Mouse (Mus musculus): ENCODE data around the gene Fam122c. TPM values are rescaled to one million over a fixed set of nuclear protein-coding genes. Genes with fewer than 3 reads are reported as not detected.
A peak's percentile ranks its signal among the peaks of the same experiment; 100 is the strongest.

The Fam122c gene
- polyA plus RNA-seq, 1 experiment from 2014 or later = not detected

GRCm38 (mm10) chrX:53364668-53365383, 91.6 kb downstream of the Fam122c start:
- no peak overlapping the region for H3K9ac ChIP-seq (replicated peaks; ENCODE audit: low read depth, low read length)
- H3K4me1 ChIP-seq (replicated peaks; ENCODE audit: control insufficient read depth, insufficient read depth, low read length) = no peaks in the 10 kb centered on the region
- ATAC-seq = no peak
- no peak overlapping the region for H3K4me3 ChIP-seq (replicated peaks; ENCODE audit: low read length)
- no peak overlapping the region for H3K27ac ChIP-seq (ENCODE audit: low read length)
- WGBS = 82% methylated on average over 7 of the region's 7 CpGs
- H3K4me2 ChIP-seq (ENCODE audit: low read length) = no peak overlapping the region
- no peaks in the 10 kb centered on the region for H3K9me3 ChIP-seq (ENCODE audit: control insufficient read depth, low read length)
- H3K36me3 ChIP-seq (ENCODE audit: control insufficient read depth, insufficient read depth) = no peaks in the 10 kb centered on the region
- no peaks in the 10 kb centered on the region for H3K27me3 ChIP-seq (replicated peaks; ENCODE audit: control insufficient read depth, insufficient read depth, low read length)

- peak overlapping the region; percentile 67 for H3K4me3 ChIP-seq (replicated peaks; ENCODE audit: low read length)
- H3K27ac ChIP-seq (ENCODE audit: low read length) = peak overlapping the region; percentile 69
- H3K9me3 ChIP-seq (ENCODE audit: control insufficient read depth, low read length) = no peaks in the 10 kb centered on the region
- ATAC-seq = peak; percentile 81
- no peaks in the 10 kb centered on the region for H3K4me1 ChIP-seq (replicated peaks; ENCODE audit: control insufficient read depth, insufficient read depth, low read length)
- H3K4me2 ChIP-seq (ENCODE audit: low read length) = peak overlapping the region; percentile 57
- no peaks in the 10 kb centered on the region for H3K27me3 ChIP-seq (replicated peaks; ENCODE audit: control insufficient read depth, insufficient read depth, low read length)
- peak overlapping the region; percentile 79 for H3K9ac ChIP-seq (replicated peaks; ENCODE audit: low read depth, low read length)
- H3K36me3 ChIP-seq (ENCODE audit: control insufficient read depth, insufficient read depth) = no peaks in the 10 kb centered on the region
- WGBS = 23% methylated on average over 25 of the region's 25 CpGs
These were observed 96.5 kb downstream of the Fam122c start for GRCm38 (mm10) chrX:53369534-53370365.

- H3K4me2 ChIP-seq (ENCODE audit: low read length) = peak within 1 kb of the TSS; percentile 57
- 21% methylated on average over 12 of the region's 15 CpGs for whole genome bisulfite sequencing
- no peaks in the 10 kb centered on the region for H3K36me3 ChIP-seq (ENCODE audit: control insufficient read depth, insufficient read depth)
- peak within 1 kb of the TSS; percentile 79 for H3K9ac ChIP-seq (replicated peaks; ENCODE audit: low read depth, low read length)
- no peaks in the 10 kb centered on the region for H3K4me1 ChIP-seq (replicated peaks; ENCODE audit: control insufficient read depth, insufficient read depth, low read length)
- ATAC-seq = peak; percentile 98
- no peaks in the 10 kb centered on the region for H3K9me3 ChIP-seq (ENCODE audit: control insufficient read depth, low read length)
- peak within 1 kb of the TSS; percentile 67 for H3K4me3 ChIP-seq (replicated peaks; ENCODE audit: low read length)
- peak within 1 kb of the TSS; percentile 69 for H3K27ac ChIP-seq (ENCODE audit: low read length)
- no peaks in the 10 kb centered on the region for H3K27me3 ChIP-seq (replicated peaks; ENCODE audit: control insufficient read depth, insufficient read depth, low read length)
These were observed 97.1 kb downstream of the Fam122c start, which contains the start of gene Mospd1 for GRCm38 (mm10) chrX:53370366-53370740. Mospd1 (minus strand) TSS chrX:53370502.

Other genes starting within 250 kb of the Fam122c start
- gene Plac1, start 33.3 kb upstream of the Fam122c start, polyA plus RNA-seq (2015; fragmentation: Nextera tagmentation; extraction: Ambion mirVana) = 0.75 TPM in 1 of 2 replicates, not detected in the other
- 3.4 and 3.6 TPM in 2 replicates for gene Fam122b, start 3.6 kb upstream of the Fam122c start, polyA plus RNA-seq (2015; fragmentation: Nextera tagmentation; extraction: Ambion mirVana)
- gene Mospd1, start 97.1 kb downstream of the Fam122c start, polyA plus RNA-seq (2015; fragmentation: Nextera tagmentation; extraction: Ambion mirVana) = 48.8 and 60.3 TPM in 2 replicates
- not detected in 2 replicates for gene Etd, start 161.5 kb downstream of the Fam122c start, polyA plus RNA-seq (2015; fragmentation: Nextera tagmentation; extraction: Ambion mirVana)

Data from forebrain, embryonic 16.5 days (tissue).